Mouse (Mus musculus) forebrain, embryonic 14.5 days (tissue): ENCODE measurements around the gene Gatad2b. TPM values are rescaled to one million over a fixed set of nuclear protein-coding genes. Genes with fewer than 3 reads are reported as not detected.
"Not testable (repeated sequence)": the region's sequence is repeated elsewhere in the genome, so short reads cannot be mapped to it uniquely, and the experiment has no call there.

Source experiments
- ATAC-seq: fragments of 200-750 bp; cut with Nextera tagmentation; 2 replicates; pipeline ENCODE4 v1.8.0; 2017; ENCODE audit warnings: mild to moderate bottlenecking, moderate library complexity
- DNase-seq: peaks from one replicate; pipeline ENCODE4 v3.0.0-alpha.2; 2015; ENCODE audit warnings: low spot score
- H3K27ac ChIP-seq: fragments of 300-500 bp; sonication (generic); 2 replicates; pipeline ENCODE4 v1.5.1; 2014; ENCODE audit warnings: low read depth, mild to moderate bottlenecking, control low read depth, low read length, moderate library complexity
- H3K27me3 ChIP-seq: fragments of 300-500 bp; sonication (generic); replicated peaks from 2 replicates; pipeline ENCODE4 v1.6.1; 2014; ENCODE audit warnings: low read length, control low read depth, mixed read lengths; ENCODE audit not compliant: control insufficient read depth, insufficient read depth
- H3K36me3 ChIP-seq: fragments of 300-500 bp; sonication (generic); 2 replicates; pipeline ENCODE4 v1.6.1; 2014; ENCODE audit warnings: low read length, control low read depth; ENCODE audit not compliant: control insufficient read depth, insufficient read depth
- H3K4me1 ChIP-seq: fragments of 300-500 bp; sonication (generic); 2 replicates; pipeline ENCODE4 v1.6.1; 2014; ENCODE audit warnings: antibody characterized with exemption, low read length, control low read depth; ENCODE audit not compliant: control insufficient read depth, insufficient read depth
- H3K4me2 ChIP-seq: fragments of 300-500 bp; sonication (generic); 2 replicates; pipeline ENCODE4 v1.6.1; 2014; ENCODE audit warnings: mild to moderate bottlenecking, control low read depth, low read length
- H3K4me3 ChIP-seq: fragments of 300-500 bp; sonication (generic); 2 replicates; pipeline ENCODE4 v1.5.1; 2014; ENCODE audit warnings: low read depth, low read length, control low read depth
- H3K9ac ChIP-seq: fragments of 300-500 bp; sonication (generic); 2 replicates; pipeline ENCODE4 v1.6.1; 2014; ENCODE audit warnings: mild to moderate bottlenecking, low read length, control low read depth, moderate library complexity
- H3K9me3 ChIP-seq: fragments of 300-500 bp; sonication (generic); replicated peaks from 2 replicates; pipeline ENCODE4 v1.6.1; 2016; ENCODE audit warnings: low read length, control low read depth, mixed read lengths; ENCODE audit not compliant: control insufficient read depth
- WGBS: fragments of 180-500 bp; shearing (Covaris S2); extraction: QIAGEN DNeasy Blood & Tissue Kit; methylation state at CpG from one replicate; pipeline ENCODE4 v1.1.7; 2014; 5-methylcytosine and 5-hydroxymethylcytosine counted together
- polyA plus RNA-seq: library from polyadenylated mRNA; unstranded; fragments of >200 nt; fragmentation: Nextera tagmentation; extraction: Ambion mirVana; gene quantifications from 2 replicates; pipeline ENCODE4 v1.2.1, GENCODE M21; 2014

Gatad2b gene
- polyA plus RNA-seq, 1 experiment from 2014 or later = 14.4 TPM

DNA sequence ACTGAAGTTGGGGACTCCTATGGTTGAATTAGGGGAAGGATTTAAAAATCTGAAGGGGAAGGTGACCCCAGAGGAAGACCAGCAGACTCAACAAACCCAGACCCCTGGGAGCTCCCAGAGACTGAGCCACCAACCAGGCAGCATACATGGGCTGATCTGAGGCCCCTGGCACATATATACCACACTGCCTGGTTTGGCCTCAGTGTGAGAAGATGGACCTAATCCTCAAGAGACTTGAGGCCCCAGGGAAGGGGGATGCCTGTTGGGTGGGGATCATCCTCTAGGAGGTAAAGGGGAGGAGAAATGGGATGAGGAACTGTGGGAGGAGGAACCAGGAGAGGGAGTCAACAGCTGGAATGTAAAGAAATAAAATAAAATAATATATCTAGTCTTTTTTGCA, 21.3 kb downstream of the Gatad2b start:
- H3K36me3 ChIP-seq = no peaks in the 10 kb centered on the region
- no peaks in the 10 kb centered on the region for H3K4me1 ChIP-seq
- H3K27me3 ChIP-seq = no peaks in the 10 kb centered on the region
- no peaks in the 10 kb centered on the region for H3K9me3 ChIP-seq
- ATAC-seq (no peak), DNase-seq (no peak)
- no peak overlapping the region for H3K4me3 ChIP-seq
- H3K27ac ChIP-seq = no peak overlapping the region
- no peak overlapping the region for H3K4me2 ChIP-seq
- no peak overlapping the region for H3K9ac ChIP-seq

DNA sequence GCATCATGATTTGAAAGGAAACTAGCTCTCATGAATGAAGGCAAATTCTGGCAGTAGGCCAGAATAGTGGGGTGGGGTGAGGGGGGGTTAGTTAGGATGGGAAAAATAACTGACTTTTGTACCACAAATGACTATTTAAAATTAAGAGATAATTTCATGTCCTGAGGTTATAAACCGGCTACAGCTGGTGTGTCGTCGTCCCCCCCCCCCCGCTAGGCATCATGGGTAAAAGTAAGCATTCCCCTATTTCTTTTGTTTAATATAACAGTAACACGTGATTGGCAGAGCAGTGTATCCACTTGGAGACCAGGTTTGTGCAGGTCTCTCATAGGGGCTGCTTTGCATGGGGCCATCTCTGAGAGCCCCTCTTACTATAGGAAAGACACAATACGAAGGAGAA, 29.3 kb downstream of the Gatad2b start:
- peak; percentile 72 for DNase-seq
- Histone ChIP-seq H3K9ac (peak overlapping the region; percentile 61), H3K9me3 (no peaks in the 10 kb centered on the region), H3K4me3 (peak overlapping the region; percentile 22), H3K36me3 (no peaks in the 10 kb centered on the region), H3K27me3 (no peaks in the 10 kb centered on the region), H3K27ac (peak overlapping the region; percentile 93), H3K4me1 (peaks cover 24% of the 10 kb centered on the region), H3K4me2 (peak overlapping the region; percentile 49)
- WGBS = 27% methylated on average over 6 of the region's 6 CpGs
- peak; percentile 72 for ATAC-seq

GRCm38 (mm10) chr3:90323119-90323518, 30.1 kb downstream of the Gatad2b start:
- peaks cover 24% of the 10 kb centered on the region for H3K4me1 ChIP-seq
- peak overlapping the region; percentile 61 for H3K9ac ChIP-seq
- ATAC-seq (peak; percentile 96), DNase-seq (peak; percentile 99)
- 3% methylated on average over 5 of the region's 5 CpGs for WGBS
- H3K27me3 ChIP-seq = no peaks in the 10 kb centered on the region
- peak overlapping the region; percentile 22; the same call in 1 of the 2 replicates for H3K4me3 ChIP-seq
- no peaks in the 10 kb centered on the region for H3K9me3 ChIP-seq
- peak overlapping the region; percentile 49 for H3K4me2 ChIP-seq
- H3K27ac ChIP-seq = peak overlapping the region; percentile 93
- no peaks in the 10 kb centered on the region for H3K36me3 ChIP-seq

- Histone ChIP-seq H3K4me1 (no peaks in the 10 kb centered on the region), H3K9ac (no peak overlapping the region), H3K4me3 (no peak overlapping the region), H3K9me3 (no peaks in the 10 kb centered on the region), H3K36me3 (peaks cover 5% of the 10 kb centered on the region; the same call in 1 of the 2 replicates), H3K4me2 (no peak overlapping the region), H3K27me3 (no peaks in the 10 kb centered on the region), H3K27ac (no peak overlapping the region)
- WGBS = 90% methylated on average over 5 of the region's 5 CpGs
- DNase-seq = no peak
- ATAC-seq = no peak
Measured at GRCm38 (mm10) chr3:90332485-90332884, 39.5 kb downstream of the Gatad2b start.

GRCm38 (mm10) chr3:90335517-90335916, 42.5 kb downstream of the Gatad2b start:
- Histone ChIP-seq H3K9me3 (no peaks in the 10 kb centered on the region), H3K9ac (no peak overlapping the region), H3K4me3 (no peak overlapping the region), H3K27me3 (no peaks in the 10 kb centered on the region), H3K27ac (no peak overlapping the region), H3K36me3 (peaks cover 2% of the 10 kb centered on the region; the same call in 1 of the 2 replicates), H3K4me2 (no peak overlapping the region), H3K4me1 (peaks cover 5% of the 10 kb centered on the region; the same call in 1 of the 2 replicates)
- ATAC-seq = no peak
- no peak for DNase-seq

DNA sequence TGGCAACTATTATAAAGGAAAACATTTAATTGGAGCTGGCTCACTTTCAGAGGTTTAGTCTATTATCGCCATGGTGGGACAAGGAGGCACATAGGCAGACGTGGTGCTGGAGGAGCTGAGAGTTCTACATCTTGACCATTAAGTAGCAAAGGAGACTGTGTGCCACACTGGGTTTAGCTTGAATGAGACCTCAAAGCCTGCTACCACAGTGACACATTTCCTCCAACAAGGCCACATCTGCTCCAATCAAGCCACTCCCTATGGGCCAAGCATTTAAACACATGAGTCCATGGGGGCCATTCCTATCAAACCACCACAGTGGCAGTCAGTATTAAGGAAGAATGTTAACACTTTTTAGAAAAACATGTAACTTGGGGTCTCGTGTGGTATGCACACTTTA, 45.2 kb downstream of the Gatad2b start:
- H3K9ac ChIP-seq = no peak overlapping the region
- H3K9me3 ChIP-seq = no peaks in the 10 kb centered on the region
- ATAC-seq = no peak
- H3K4me2 ChIP-seq = no peak overlapping the region
- no peak overlapping the region for H3K27ac ChIP-seq
- peaks cover 16% of the 10 kb centered on the region for H3K36me3 ChIP-seq
- no peak overlapping the region for H3K4me3 ChIP-seq
- WGBS = 59% methylated on average over 3 of the region's 3 CpGs
- no peak for DNase-seq
- H3K4me1 ChIP-seq = peaks cover 5% of the 10 kb centered on the region; the same call in 1 of the 2 replicates
- no peaks in the 10 kb centered on the region for H3K27me3 ChIP-seq

DNA sequence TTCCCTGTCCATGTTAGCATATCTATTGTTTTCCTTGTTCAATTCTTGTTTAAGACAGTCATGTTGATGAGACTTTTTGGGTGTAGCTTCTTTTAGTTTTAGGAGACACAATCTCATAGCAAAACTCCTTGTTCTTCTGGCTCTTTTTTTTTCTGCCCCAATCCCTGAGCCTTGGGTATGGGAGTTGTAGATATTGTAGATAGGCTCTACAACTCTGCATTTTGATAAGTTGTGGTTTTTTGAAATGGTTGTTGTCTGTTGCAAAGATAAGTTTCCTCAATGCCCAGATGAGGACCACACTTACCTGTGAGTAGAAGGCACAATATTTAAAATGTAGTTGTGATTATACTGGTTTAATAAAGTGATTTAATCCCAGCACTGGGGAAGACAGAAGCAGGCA, 47.2 kb downstream of the Gatad2b start:
- Histone ChIP-seq H3K4me2 (no peak overlapping the region), H3K4me1 (peaks cover 5% of the 10 kb centered on the region; the same call in 1 of the 2 replicates), H3K36me3 (peaks cover 21% of the 10 kb centered on the region), H3K4me3 (no peak overlapping the region), H3K9ac (no peak overlapping the region), H3K9me3 (no peaks in the 10 kb centered on the region), H3K27ac (no peak overlapping the region), H3K27me3 (no peaks in the 10 kb centered on the region)
- ATAC-seq (no peak), DNase-seq (no peak)

GRCm38 (mm10) chr3:90342853-90343252, 49.9 kb downstream of the Gatad2b start:
- H3K27ac ChIP-seq, H3K4me2 ChIP-seq, H3K4me3 ChIP-seq, H3K9ac ChIP-seq, H3K4me1 ChIP-seq, H3K9me3 ChIP-seq, ATAC-seq, H3K27me3 ChIP-seq, DNase-seq: not testable (repeated sequence)
- WGBS = 60% methylated on average over 2 of the region's 2 CpGs
- H3K36me3 ChIP-seq = peaks cover 44% of the 10 kb centered on the region

- Histone ChIP-seq H3K27me3 (no peaks in the 10 kb centered on the region), H3K36me3 (peaks cover 67% of the 10 kb centered on the region), H3K4me1 (no peaks in the 10 kb centered on the region), H3K9me3 (no peaks in the 10 kb centered on the region), H3K27ac (no peak overlapping the region), H3K9ac (no peak overlapping the region), H3K4me3 (no peak overlapping the region), H3K4me2 (no peak overlapping the region)
- DNase-seq (no peak), ATAC-seq (no peak)
- 98% methylated on average over 4 of the region's 4 CpGs for WGBS
Measured at GRCm38 (mm10) chr3:90347847-90348246, 54.9 kb downstream of the Gatad2b start.
